Mouse (Mus musculus) kidney, postnatal 14 days (tissue): ENCODE measurements around the gene Crocc2.

Experiments used
- DNase-seq: peaks from one replicate; pipeline ENCODE4 v3.0.0; 2022; ENCODE audit warnings: mixed read lengths

Gene Crocc2

GRCm38 (mm10) chr1:93217530-93217929 is 49.0 kb downstream of the Crocc2 start:
- DNase-seq, result no peak

GRCm38 (mm10) chr1:93220776-93221175 is 52.3 kb downstream of the Crocc2 start:
- DNase-seq, result no peak

- DNase-seq, result peak; percentile 57
Measured at GRCm38 (mm10) chr1:93223972-93224371, 55.4 kb downstream of the Crocc2 start.

- DNase-seq, result peak; percentile 51
Measured at GRCm38 (mm10) chr1:93225226-93225625, 56.7 kb downstream of the Crocc2 start.

- no peak for DNase-seq
Measured at GRCm38 (mm10) chr1:93225731-93226520, 57.4 kb downstream of the Crocc2 start.

- no peak for DNase-seq
Measured at GRCm38 (mm10) chr1:93227303-93227975, 58.9 kb downstream of the Crocc2 start.

GRCm38 (mm10) chr1:93227976-93228365 is 59.4 kb downstream of the Crocc2 start:
- no peak for DNase-seq

GRCm38 (mm10) chr1:93229221-93229620 is 60.7 kb downstream of the Crocc2 start:
- DNase-seq, result no peak

- DNase-seq, result no peak
Measured at GRCm38 (mm10) chr1:93229626-93230025, 61.1 kb downstream of the Crocc2 start.

GRCm38 (mm10) chr1:93235576-93236544 is 67.3 kb downstream of the Crocc2 start, which contains the start of gene Sned1:
Gene Sned1 (plus strand): TSS chr1:93235841.
- peak; percentile 96 for DNase-seq

GRCm38 (mm10) chr1:93236545-93236924 is 68.0 kb downstream of the Crocc2 start:
- DNase-seq, result no peak

GRCm38 (mm10) chr1:93237676-93238075 is 69.2 kb downstream of the Crocc2 start:
- DNase-seq, result no peak

- peak; percentile 51 for DNase-seq
Measured at GRCm38 (mm10) chr1:93238201-93238600, 69.7 kb downstream of the Crocc2 start.

GRCm38 (mm10) chr1:93245936-93246335 is 77.4 kb downstream of the Crocc2 start:
- DNase-seq, result peak; percentile 53

- DNase-seq, result no peak
Measured at GRCm38 (mm10) chr1:93252586-93252985, 84.1 kb downstream of the Crocc2 start.

- no peak for DNase-seq
Measured at GRCm38 (mm10) chr1:93255761-93256160, 87.2 kb downstream of the Crocc2 start.

GRCm38 (mm10) chr1:93257560-93257959 is 89.0 kb downstream of the Crocc2 start:
- no peak for DNase-seq

- DNase-seq, result peak; percentile 32
Measured at GRCm38 (mm10) chr1:93267207-93267606, 98.7 kb downstream of the Crocc2 start.

GRCm38 (mm10) chr1:93268246-93268645 is 99.7 kb downstream of the Crocc2 start:
- no peak for DNase-seq

GRCm38 (mm10) chr1:93270516-93271240 is 102.2 kb downstream of the Crocc2 start:
- no peak for DNase-seq

GRCm38 (mm10) chr1:93271751-93272150 is 103.2 kb downstream of the Crocc2 start:
- DNase-seq, result no peak

GRCm38 (mm10) chr1:93272409-93272821 is 103.9 kb downstream of the Crocc2 start:
- peak; percentile 52 for DNase-seq
